15 mouse cellular contexts compared by ENCODE assay signal in the genomic region with DNA sequence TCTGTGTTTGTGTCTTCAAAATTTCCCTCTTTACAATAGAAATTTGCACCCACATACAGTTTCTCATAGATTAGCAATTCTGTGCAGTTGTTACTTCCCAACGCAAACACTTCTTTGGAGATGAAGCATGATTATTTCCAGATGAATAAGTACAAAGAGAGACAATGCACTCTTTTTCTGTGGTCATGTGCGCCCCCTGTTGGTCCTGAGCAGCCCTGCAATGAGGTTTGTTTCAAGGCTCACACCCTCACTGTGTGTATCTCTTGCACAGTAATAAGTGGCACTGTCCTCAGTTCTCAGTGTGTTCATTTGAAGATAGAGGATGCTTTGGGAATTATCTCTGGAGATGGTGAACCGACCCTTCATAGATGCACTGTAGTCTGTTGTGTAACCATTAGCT.
DNase-seq lines count a peak whose midpoint lies in the region; ATAC-seq and TF ChIP-seq lines count a peak whose summit lies in the region.
"Had no signal": no experiment of that assay in that cellular context is flagged by ENCODE, and none has a peak within 500 bp of the region (broad histone marks: within the 10 kb centered on the region; RNA-seq: fewer than 3 reads in every experiment).

No protein-coding gene starts in this region.

- H3K79me2 ChIP-seq in heart, adult 2 months (replicated peaks; ENCODE audit: control insufficient read depth, insufficient read depth, low read length): no peaks in the 10 kb centered on the region

- intact Hi-C loops in heart, adult 2 months (cut with DNase I): no loop called here
- intact Hi-C loops in heart, postnatal 25 days (cut with DNase I): no loop called here

- no peak for DNase-seq in heart, adult 2 months
- DNase-seq in heart, postnatal 25 days (ENCODE audit: low spot score): no peak
- no peak for DNase-seq in testis, postnatal 10 days (ENCODE audit: low spot score)
- peak; percentile 10 for DNase-seq in thymus, postnatal 25 days
- DNase-seq in adipocyte (ENCODE audit: low spot score): no peak
- no peak for DNase-seq in layer of hippocampus, postnatal 10 days (ENCODE audit: low spot score in 2 of 2)
- DNase-seq: cerebellum, adult 2 months; layer of hippocampus, postnatal 36 days had no signal

- TF ChIP-seq CTCF in heart, adult 2 months (IDR thresholded peaks at IDR 0.05): 0 out of 2 replicates have a peak, but pooled peaks have one; percentile 19
- peak; percentile 62; the same call in 1 of the 2 replicates for TF ChIP-seq CTCF in testis, adult 2 months (IDR thresholded peaks at IDR 0.05; ENCODE audit: control insufficient read depth, insufficient read depth, insufficient replicate concordance, low read depth, low read length)

- no peaks in the 10 kb centered on the region for H3K36me3 ChIP-seq in heart, adult 2 months (ENCODE audit: control insufficient read depth, insufficient read depth, low read length)
- no peaks in the 10 kb centered on the region for H3K36me3 ChIP-seq in testis, adult 2 months (ENCODE audit: control insufficient read depth, insufficient read depth, low read length)
- H3K36me3 ChIP-seq: embryonic facial prominence, embryonic 12.5 days; limb, embryonic 12.5 days; midbrain, embryonic 12.5 days had no signal

- H3K9ac ChIP-seq in heart, adult 2 months (ENCODE audit: low read depth, low read length): no peak overlapping the region
- H3K9ac ChIP-seq: embryonic facial prominence, embryonic 12.5 days; limb, embryonic 12.5 days; midbrain, embryonic 12.5 days had no signal

- H3K4me1 ChIP-seq in heart, adult 2 months (ENCODE audit: control insufficient read depth, insufficient read depth, low read length): no peaks in the 10 kb centered on the region
- no peaks in the 10 kb centered on the region for H3K4me1 ChIP-seq in testis, adult 2 months (ENCODE audit: control insufficient read depth, insufficient read depth, low read length)
- H3K4me1 ChIP-seq: embryonic facial prominence, embryonic 12.5 days; limb, embryonic 12.5 days; midbrain, embryonic 12.5 days had no signal

- H3K27me3 ChIP-seq in heart, adult 2 months (ENCODE audit: control insufficient read depth, insufficient read depth, low read length): no peaks in the 10 kb centered on the region
- H3K27me3 ChIP-seq in testis, adult 2 months (ENCODE audit: control insufficient read depth, insufficient read depth, low read length): no peaks in the 10 kb centered on the region
- H3K27me3 ChIP-seq: embryonic facial prominence, embryonic 12.5 days; limb, embryonic 12.5 days; midbrain, embryonic 12.5 days had no signal

- peak; percentile 69 for ATAC-seq in common myeloid progenitor, adult 5-6 weeks (replicated peaks; ENCODE audit: low read depth, poor library complexity, severe bottlenecking)
- ATAC-seq: intestine, embryonic 16.5 days; lung, postnatal 0 days had no signal

- no peak overlapping the region for H3K4me3 ChIP-seq in heart, adult 2 months
- H3K4me3 ChIP-seq in testis, adult 2 months (ENCODE audit: control insufficient read depth, low read depth, low read length): no peak overlapping the region
- H3K4me3 ChIP-seq: embryonic facial prominence, embryonic 12.5 days; limb, embryonic 12.5 days; midbrain, embryonic 12.5 days had no signal

- TF ChIP-seq POLR2A in heart, adult 2 months (IDR thresholded peaks at IDR 0.05; ENCODE audit: insufficient read depth, low read depth, low read length): no peak
- TF ChIP-seq POLR2A in testis, adult 2 months (IDR thresholded peaks at IDR 0.05; ENCODE audit: control insufficient read depth, low read depth, low read length): no peak

- WGBS in heart, adult 2 months: 29% methylated on average over 3 of the region's 3 CpGs

- TF ChIP-seq EP300 in heart, adult 2 months (IDR thresholded peaks at IDR 0.05; ENCODE audit: insufficient read depth, low read depth, low read length): no peak

- H3K27ac ChIP-seq in heart, adult 2 months: no peak overlapping the region
- no peak overlapping the region for H3K27ac ChIP-seq in testis, adult 2 months (ENCODE audit: control insufficient read depth, insufficient read depth, low read depth, low read length)
- H3K27ac ChIP-seq: embryonic facial prominence, embryonic 12.5 days; limb, embryonic 12.5 days; midbrain, embryonic 12.5 days had no signal
